Mouse (Mus musculus) ES-E14 (cell line): ENCODE data around the gene Sdad1.

Source experiments
- MAFK ChIP-seq: IDR thresholded peaks from 2 replicates; pipeline ENCODE4 v1.6.1; 2014; ENCODE audit warnings: mild to moderate bottlenecking, low read depth, low read length, inconsistent platforms; ENCODE audit not compliant: insufficient read depth
- ZC3H11A ChIP-seq: IDR thresholded peaks from 2 replicates; pipeline ENCODE4 v1.6.1; 2012; ENCODE audit warnings: low read depth, mild to moderate bottlenecking, inconsistent platforms, low read length, borderline replicate concordance

GRCm38 (mm10) chr5:92309681-92310511 lies at the start of gene Sdad1:
- TF ChIP-seq ZC3H11A (no peak), MAFK (no peak)
